Mouse (Mus musculus) intestine, postnatal 0 days (tissue): ENCODE measurements around the gene Hapln3. TPM values are rescaled to one million over a fixed set of nuclear protein-coding genes. Genes with fewer than 3 reads are reported as not detected.
A peak's percentile ranks its signal among the peaks of the same experiment; 100 is the strongest.

Source experiments
- ATAC-seq: fragments of 200-750 bp; cut with Nextera tagmentation; 2 replicates; pipeline ENCODE4 v1.8.0; 2017; ENCODE audit warnings: mild to moderate bottlenecking, moderate TSS enrichment, moderate library complexity
- H3K27ac ChIP-seq: fragments of 300-500 bp; sonication (generic); 2 replicates; pipeline ENCODE4 v1.5.1; 2014; ENCODE audit warnings: mild to moderate bottlenecking, low read depth, low read length, moderate library complexity
- H3K27me3 ChIP-seq: fragments of 300-500 bp; sonication (generic); replicated peaks from 2 replicates; pipeline ENCODE4 v1.6.1; 2014; ENCODE audit warnings: low read length, mixed read lengths; ENCODE audit not compliant: control insufficient read depth, insufficient read depth
- H3K36me3 ChIP-seq: fragments of 300-500 bp; sonication (generic); 2 replicates; pipeline ENCODE4 v1.6.1; 2014; ENCODE audit warnings: mild to moderate bottlenecking, moderate library complexity; ENCODE audit not compliant: control insufficient read depth, insufficient read depth
- H3K4me1 ChIP-seq: fragments of 300-500 bp; sonication (generic); replicated peaks from 2 replicates; pipeline ENCODE4 v1.6.1; 2014; ENCODE audit warnings: antibody characterized with exemption, low read length, mixed read lengths; ENCODE audit not compliant: control insufficient read depth, insufficient read depth
- H3K4me2 ChIP-seq: fragments of 300-500 bp; sonication (generic); replicated peaks from 2 replicates; pipeline ENCODE4 v1.6.1; 2014; ENCODE audit warnings: low read depth, mild to moderate bottlenecking, moderate library complexity
- H3K4me3 ChIP-seq: fragments of 300-500 bp; sonication (generic); 2 replicates; pipeline ENCODE4 v1.5.1; 2014; ENCODE audit warnings: low read depth, low read length
- H3K9ac ChIP-seq: fragments of 300-500 bp; sonication (generic); 2 replicates; pipeline ENCODE4 v1.6.1; 2014; ENCODE audit warnings: mild to moderate bottlenecking, low read depth, low read length
- H3K9me3 ChIP-seq: fragments of 300-500 bp; sonication (generic); 2 replicates; pipeline ENCODE4 v1.6.1; 2016; ENCODE audit warnings: mixed run types; ENCODE audit not compliant: control insufficient read depth
- CTCF ChIP-seq: sonication (generic); IDR thresholded peaks from 2 replicates; pipeline ENCODE4 v1.5.1; 2016; ENCODE audit warnings: low read depth, mild to moderate bottlenecking, control low read depth, antibody characterized with exemption, moderate library complexity
- WGBS: fragments of 180-500 bp; shearing (Covaris S2); extraction: QIAGEN DNeasy Blood & Tissue Kit; methylation state at CpG from one replicate; pipeline ENCODE4 v1.1.7; 2014; 5-methylcytosine and 5-hydroxymethylcytosine counted together
- polyA plus RNA-seq: library from polyadenylated mRNA; unstranded; fragments of >200 nt; fragmentation: Nextera tagmentation; extraction: Ambion mirVana; gene quantifications from 2 replicates; pipeline ENCODE4 v1.2.1, GENCODE M21; 2015

Gene Hapln3
- polyA plus RNA-seq, 1 experiment from 2014 or later: 0.48 TPM

- H3K27ac ChIP-seq: no peak overlapping the region
- H3K4me3 ChIP-seq: no peak overlapping the region
- no peaks in the 10 kb centered on the region for H3K36me3 ChIP-seq
- H3K9ac ChIP-seq: no peak overlapping the region
- no peaks in the 10 kb centered on the region for H3K4me1 ChIP-seq
- H3K27me3 ChIP-seq: no peaks in the 10 kb centered on the region
- H3K4me2 ChIP-seq: no peak overlapping the region
- no peak for ATAC-seq
- no peak for TF ChIP-seq CTCF
- 74% methylated on average over 5 of the region's 5 CpGs for WGBS
- H3K9me3 ChIP-seq: no peaks in the 10 kb centered on the region
Observed at GRCm38 (mm10) chr7:79096492-79096891, 34.3 kb downstream of the Hapln3 start.

GRCm38 (mm10) chr7:79089111-79089510 lies 41.7 kb downstream of the Hapln3 start:
- H3K27me3 ChIP-seq: no peaks in the 10 kb centered on the region
- H3K4me3 ChIP-seq: no peak overlapping the region
- H3K9ac ChIP-seq: no peak overlapping the region
- no peaks in the 10 kb centered on the region for H3K36me3 ChIP-seq
- H3K9me3 ChIP-seq: no peaks in the 10 kb centered on the region
- ATAC-seq: no peak
- TF ChIP-seq CTCF: peak; percentile 61
- H3K4me1 ChIP-seq: no peaks in the 10 kb centered on the region
- H3K4me2 ChIP-seq: no peak overlapping the region
- WGBS: 78% methylated on average over 4 of the region's 4 CpGs
- H3K27ac ChIP-seq: no peak overlapping the region

DNA sequence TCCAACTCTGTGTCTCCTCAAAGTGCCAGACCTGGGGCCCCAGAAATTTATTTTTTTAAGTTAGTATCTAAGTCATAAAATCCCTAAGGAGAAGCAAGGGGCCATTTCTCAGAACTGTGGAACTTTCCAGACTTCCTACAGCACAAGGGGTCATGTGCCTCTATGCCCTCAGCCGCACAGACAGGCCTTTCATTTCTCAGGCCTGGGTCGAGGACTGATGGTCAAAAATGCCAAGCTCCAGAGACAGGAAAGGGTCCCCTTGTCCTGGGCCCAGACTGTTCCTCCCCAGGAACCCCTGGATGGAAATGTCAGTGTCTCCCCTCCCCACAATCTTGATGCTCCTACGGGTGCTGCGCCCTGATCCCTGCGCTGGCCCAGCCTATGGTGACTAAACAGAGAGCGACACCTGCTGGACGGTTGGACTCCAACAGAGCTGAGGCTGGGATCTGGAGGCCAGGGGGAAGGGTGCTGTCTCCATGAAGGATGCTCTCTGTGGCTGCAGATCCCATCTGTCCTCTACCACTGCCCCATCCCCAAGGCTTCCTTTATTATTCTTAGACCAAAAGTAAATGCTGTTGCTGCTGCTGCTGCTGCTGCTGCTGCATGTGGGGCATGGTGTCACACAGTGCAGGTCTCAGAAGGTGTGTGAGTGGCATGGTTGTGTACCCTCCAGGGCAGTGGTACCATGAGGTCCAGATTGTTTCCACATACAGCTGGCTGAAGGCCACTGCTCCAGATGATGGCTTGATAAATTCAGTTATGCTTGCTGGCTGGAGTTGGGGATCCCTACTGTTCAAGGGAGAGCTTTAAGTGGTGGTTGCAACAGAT lies 50.0 kb downstream of the Hapln3 start:
- H3K9me3 ChIP-seq: no peaks in the 10 kb centered on the region
- H3K4me3 ChIP-seq: no peak overlapping the region
- H3K27me3 ChIP-seq: no peaks in the 10 kb centered on the region
- no peak overlapping the region for H3K9ac ChIP-seq
- ATAC-seq: no peak
- 21% methylated on average over 7 of the region's 7 CpGs for WGBS
- no peak overlapping the region for H3K4me2 ChIP-seq
- H3K4me1 ChIP-seq: no peaks in the 10 kb centered on the region
- peak; percentile 92 for TF ChIP-seq CTCF
- no peaks in the 10 kb centered on the region for H3K36me3 ChIP-seq
- no peak overlapping the region for H3K27ac ChIP-seq

- no peaks in the 10 kb centered on the region for H3K4me1 ChIP-seq
- H3K9me3 ChIP-seq: no peaks in the 10 kb centered on the region
- H3K4me3 ChIP-seq: no peak overlapping the region
- no peak overlapping the region for H3K27ac ChIP-seq
- TF ChIP-seq CTCF: no peak
- no peak for ATAC-seq
- H3K4me2 ChIP-seq: no peak overlapping the region
- no peak overlapping the region for H3K9ac ChIP-seq
- H3K27me3 ChIP-seq: no peaks in the 10 kb centered on the region
- 59% methylated on average over 3 of the region's 3 CpGs for WGBS
- H3K36me3 ChIP-seq: no peaks in the 10 kb centered on the region
Observed at GRCm38 (mm10) chr7:79079212-79079611, 51.6 kb downstream of the Hapln3 start.

GRCm38 (mm10) chr7:79068231-79068630 lies 62.6 kb downstream of the Hapln3 start:
- Histone ChIP-seq H3K27ac (no peak overlapping the region), H3K27me3 (no peaks in the 10 kb centered on the region), H3K4me1 (no peaks in the 10 kb centered on the region), H3K9ac (no peak overlapping the region), H3K4me3 (no peak overlapping the region), H3K9me3 (no peaks in the 10 kb centered on the region), H3K4me2 (no peak overlapping the region), H3K36me3 (no peaks in the 10 kb centered on the region)
- no peak for ATAC-seq
- TF ChIP-seq CTCF: no peak
- WGBS: 55% methylated on average over 4 of the region's 4 CpGs

DNA sequence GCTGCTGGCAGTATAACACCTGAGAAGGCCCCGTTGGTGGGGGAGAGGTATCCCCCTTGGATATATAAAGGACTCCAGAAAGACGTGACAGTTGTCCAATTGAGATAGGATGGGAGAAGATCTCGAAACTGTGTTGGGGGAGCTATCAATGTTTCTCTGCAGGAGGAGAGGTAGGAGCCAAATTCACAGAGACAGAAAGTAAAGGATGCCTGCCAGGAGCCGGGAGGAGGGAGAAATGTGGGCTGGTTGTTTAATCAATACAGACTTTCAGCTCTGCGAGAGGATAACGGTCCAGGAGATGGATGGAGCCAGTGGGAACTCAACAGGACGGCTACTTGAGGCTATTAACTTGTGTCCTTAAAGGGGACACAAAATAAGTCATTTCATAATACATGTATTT lies 63.4 kb downstream of the Hapln3 start:
- no peak for TF ChIP-seq CTCF
- H3K36me3 ChIP-seq: no peaks in the 10 kb centered on the region
- WGBS: 58% methylated on average over 7 of the region's 7 CpGs
- no peak overlapping the region for H3K27ac ChIP-seq
- H3K4me1 ChIP-seq: no peaks in the 10 kb centered on the region
- no peak overlapping the region for H3K4me3 ChIP-seq
- H3K9me3 ChIP-seq: no peaks in the 10 kb centered on the region
- H3K9ac ChIP-seq: no peak overlapping the region
- H3K27me3 ChIP-seq: no peaks in the 10 kb centered on the region
- no peak for ATAC-seq
- no peak overlapping the region for H3K4me2 ChIP-seq

Other genes with a start within 250 kb of the Hapln3 start
- gene Aen, start 235.2 kb downstream of the Hapln3 start, polyA plus RNA-seq: 19.7 and 20.6 TPM in 2 replicates
- gene Isg20, start 217.6 kb downstream of the Hapln3 start, polyA plus RNA-seq: 4.3 and 4.9 TPM in 2 replicates
- gene Acan, start 77.5 kb downstream of the Hapln3 start, polyA plus RNA-seq: not detected in 2 replicates
- 217 and 219 TPM in 2 replicates for gene Mfge8, start 18.0 kb upstream of the Hapln3 start, polyA plus RNA-seq
- gene Abhd2, start 142.2 kb upstream of the Hapln3 start, polyA plus RNA-seq: 34.8 and 36.2 TPM in 2 replicates